Mouse (Mus musculus) erythroblast, embryonic 14.5 days (primary cell): ENCODE measurements around the gene Adgrg1.

Source experiments
- GATA1 ChIP-seq: IDR thresholded peaks from 2 replicates; pipeline ENCODE4 v1.6.1; 2012; ENCODE audit warnings: low read length, inconsistent platforms, mixed read lengths
- TAL1 ChIP-seq: IDR thresholded peaks from 3 replicates; pipeline ENCODE4 v1.6.1; 2012; ENCODE audit warnings: low read length, inconsistent platforms, mixed read lengths

DNA sequence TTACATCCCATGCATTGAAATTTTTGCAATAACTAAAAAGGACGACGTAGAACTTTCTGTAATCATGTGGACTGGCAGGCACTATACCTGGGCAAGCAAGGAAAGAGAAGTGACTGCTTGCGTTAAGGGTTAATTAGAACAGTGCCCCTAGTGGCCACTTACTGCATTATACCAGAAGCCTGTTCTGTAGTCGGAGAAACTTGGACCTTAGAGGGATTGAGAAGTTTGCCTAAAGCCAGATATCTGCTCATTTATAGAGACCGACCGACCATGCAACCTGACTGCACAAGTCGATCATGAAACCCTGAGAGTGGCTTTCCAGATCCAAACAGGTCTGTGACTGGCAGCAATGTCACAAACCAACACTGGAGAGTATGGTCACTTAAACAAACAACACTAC lies 8.0 kb upstream of the Adgrg1 start:
- TF ChIP-seq GATA1 (no peak), TAL1 (no peak)
